Mouse (Mus musculus) olfactory bulb, adult 2 months (tissue): Measurements from ENCODE around the gene Wasf3. TPM values are rescaled to one million over a fixed set of nuclear protein-coding genes. Genes with fewer than 3 reads are reported as not detected.
"Not testable (repeated sequence)": the region's sequence is repeated elsewhere in the genome, so short reads cannot be mapped to it uniquely, and the experiment has no call there.

Source experiments
- H3K27ac ChIP-seq: fragments of 200-500 bp; 2 replicates; pipeline ENCODE4 v1.5.1; 2012; ENCODE audit warnings: low read depth, low read length; ENCODE audit not compliant: insufficient read depth
- H3K4me1 ChIP-seq: fragments of 200-500 bp; 2 replicates; pipeline ENCODE4 v1.6.1; 2012; ENCODE audit warnings: low read length; ENCODE audit not compliant: control insufficient read depth, insufficient read depth
- H3K4me3 ChIP-seq: fragments of 200-500 bp; 2 replicates; pipeline ENCODE4 v1.5.1; 2012; ENCODE audit warnings: mild to moderate bottlenecking, low read depth, low read length, moderate library complexity; ENCODE audit not compliant: insufficient read depth
- WGBS: fragments of 180-500 bp; shearing (Covaris S2); methylation state at CpG from one replicate; pipeline ENCODE4 v1.1.7; 2018; 5-methylcytosine and 5-hydroxymethylcytosine counted together
- polyA plus RNA-seq: library from polyadenylated mRNA; stranded (reverse); fragments of >200 nt; gene quantifications from 2 replicates; pipeline ENCODE4 v1.2.4, GENCODE M21; 2012; ENCODE audit warnings: low replicate concordance; ENCODE audit not compliant: missing spikeins, insufficient read depth, insufficient read length

Wasf3 gene
- polyA plus RNA-seq, 1 experiment, result not detected

GRCm38 (mm10) chr5:146513823-146514222 is 129.0 kb downstream of the Wasf3 start, which contains the start of gene Gm3402:
TSS of gene Gm3402 (plus strand) at chr5:146514123.
- H3K4me1 ChIP-seq, H3K4me3 ChIP-seq, H3K27ac ChIP-seq: not testable (repeated sequence)
- WGBS, result 100% methylated on average over 1 of the region's 5 CpGs

Other genes with a start within 250 kb of the Wasf3 start
- not detected in 2 replicates for gene Gm5565, start 224.4 kb upstream of the Wasf3 start, polyA plus RNA-seq
- gene Gm6309, start 214.3 kb upstream of the Wasf3 start, polyA plus RNA-seq, result not detected in 2 replicates
- not detected in 2 replicates for gene 1700001J03Rik, start 199.7 kb upstream of the Wasf3 start, polyA plus RNA-seq
- gene Rnf6, start 163.4 kb upstream of the Wasf3 start, polyA plus RNA-seq, result not detected in 2 replicates
- gene Cdk8, start 153.8 kb upstream of the Wasf3 start, polyA plus RNA-seq, result not detected in 2 replicates
- not detected in 2 replicates for gene Gm6408, start 97.0 kb downstream of the Wasf3 start, polyA plus RNA-seq
- gene Gm6370, start 106.4 kb downstream of the Wasf3 start, polyA plus RNA-seq, result not detected in 2 replicates
- not detected in 2 replicates for gene 4930449I24Rik, start 117.4 kb downstream of the Wasf3 start, polyA plus RNA-seq
- gene Gm3402, start 129.1 kb downstream of the Wasf3 start, polyA plus RNA-seq, result not detected in 2 replicates
- not detected in 2 replicates for gene Gm3404, start 140.8 kb downstream of the Wasf3 start, polyA plus RNA-seq
- gene Gm3409, start 152.7 kb downstream of the Wasf3 start, polyA plus RNA-seq, result not detected in 2 replicates
- gene Gm3415, start 171.2 kb downstream of the Wasf3 start, polyA plus RNA-seq, result not detected in 2 replicates
- not detected in 2 replicates for gene Gpr12, start 200.3 kb downstream of the Wasf3 start, polyA plus RNA-seq